Mouse (Mus musculus): ENCODE results near the gene Zcchc17. TPM values are rescaled to one million over a fixed set of nuclear protein-coding genes. Genes with fewer than 3 reads are reported as not detected.

Gene Zcchc17
- polyA plus RNA-seq, 1 experiment from 2014 or later = 50.4 TPM

- Histone ChIP-seq H3K4me1 (replicated peaks; ENCODE audit: control insufficient read depth, insufficient read depth) (no peaks in the 10 kb centered on the region), H3K36me3 (ENCODE audit: control insufficient read depth, insufficient read depth, low read length) (no peaks in the 10 kb centered on the region), H3K27me3 (ENCODE audit: control insufficient read depth, insufficient read depth, low read length) (no peaks in the 10 kb centered on the region), H3K27ac (replicated peaks) (no peak overlapping the region), H3K4me3 (ENCODE audit: low read depth, low read length) (no peak overlapping the region), H3K4me2 (replicated peaks; ENCODE audit: low read depth) (no peak overlapping the region), H3K9ac (ENCODE audit: low read length) (no peak overlapping the region), H3K9me3 (ENCODE audit: control insufficient read depth, low read length) (no peaks in the 10 kb centered on the region)
- no peak for DNase-seq (ENCODE audit: low spot score)
- 72% methylated on average over 8 of the region's 8 CpGs for WGBS
- TF ChIP-seq CTCF (IDR thresholded peaks at IDR 0.05; ENCODE audit: low read depth) (no peak), EP300 (optimal IDR thresholded peaks at IDR 0.05) (no peak)
- no peak for ATAC-seq (ENCODE audit: low FRiP score, low TSS enrichment)
These were observed 60.1 kb downstream of the Zcchc17 start for GRCm38 (mm10) chr4:130299629-130300018.

- Histone ChIP-seq H3K4me3 (ENCODE audit: low read depth, low read length) (no peak overlapping the region), H3K27me3 (ENCODE audit: control insufficient read depth, insufficient read depth, low read length) (no peaks in the 10 kb centered on the region), H3K4me2 (replicated peaks; ENCODE audit: low read depth) (no peak overlapping the region), H3K36me3 (ENCODE audit: control insufficient read depth, insufficient read depth, low read length) (no peaks in the 10 kb centered on the region), H3K9me3 (ENCODE audit: control insufficient read depth, low read length) (no peaks in the 10 kb centered on the region), H3K4me1 (replicated peaks; ENCODE audit: control insufficient read depth, insufficient read depth) (no peaks in the 10 kb centered on the region), H3K27ac (replicated peaks) (no peak overlapping the region), H3K9ac (ENCODE audit: low read length) (no peak overlapping the region)
- 70% methylated on average over 11 of the region's 11 CpGs for WGBS
- TF ChIP-seq EP300 (optimal IDR thresholded peaks at IDR 0.05) = no peak
- no peak for TF ChIP-seq CTCF (IDR thresholded peaks at IDR 0.05; ENCODE audit: low read depth)
- DNase-seq (ENCODE audit: low spot score) (no peak), ATAC-seq (ENCODE audit: low FRiP score, low TSS enrichment) (no peak)
These were observed 60.7 kb downstream of the Zcchc17 start for GRCm38 (mm10) chr4:130298877-130299628.

GRCm38 (mm10) chr4:130297123-130297529 lies 62.6 kb downstream of the Zcchc17 start:
- no peak overlapping the region for H3K4me3 ChIP-seq (ENCODE audit: low read depth, low read length)
- DNase-seq (ENCODE audit: low spot score) = peak; percentile 50
- no peaks in the 10 kb centered on the region for H3K4me1 ChIP-seq (replicated peaks; ENCODE audit: control insufficient read depth, insufficient read depth)
- TF ChIP-seq CTCF (IDR thresholded peaks at IDR 0.05; ENCODE audit: low read depth) (peak; percentile 86), EP300 (optimal IDR thresholded peaks at IDR 0.05) (no peak)
- H3K36me3 ChIP-seq (ENCODE audit: control insufficient read depth, insufficient read depth, low read length) = no peaks in the 10 kb centered on the region
- H3K27ac ChIP-seq (replicated peaks) = no peak overlapping the region
- H3K27me3 ChIP-seq (ENCODE audit: control insufficient read depth, insufficient read depth, low read length) = no peaks in the 10 kb centered on the region
- ATAC-seq (ENCODE audit: low FRiP score, low TSS enrichment) = no peak
- 20% methylated on average over 13 of the region's 13 CpGs for WGBS
- no peaks in the 10 kb centered on the region for H3K9me3 ChIP-seq (ENCODE audit: control insufficient read depth, low read length)
- H3K4me2 ChIP-seq (replicated peaks; ENCODE audit: low read depth) = no peak overlapping the region
- no peak overlapping the region for H3K9ac ChIP-seq (ENCODE audit: low read length)

- DNase-seq (ENCODE audit: low spot score) = no peak
- Histone ChIP-seq H3K36me3 (ENCODE audit: control insufficient read depth, insufficient read depth, low read length) (no peaks in the 10 kb centered on the region), H3K4me2 (replicated peaks; ENCODE audit: low read depth) (no peak overlapping the region), H3K27me3 (ENCODE audit: control insufficient read depth, insufficient read depth, low read length) (no peaks in the 10 kb centered on the region), H3K4me1 (replicated peaks; ENCODE audit: control insufficient read depth, insufficient read depth) (no peaks in the 10 kb centered on the region), H3K4me3 (ENCODE audit: low read depth, low read length) (no peak overlapping the region), H3K9me3 (ENCODE audit: control insufficient read depth, low read length) (no peaks in the 10 kb centered on the region), H3K9ac (ENCODE audit: low read length) (no peak overlapping the region), H3K27ac (replicated peaks) (no peak overlapping the region)
- ATAC-seq (ENCODE audit: low FRiP score, low TSS enrichment) = no peak
- no peak for TF ChIP-seq EP300 (optimal IDR thresholded peaks at IDR 0.05)
- no peak for TF ChIP-seq CTCF (IDR thresholded peaks at IDR 0.05; ENCODE audit: low read depth)
- 80% methylated on average over 13 of the region's 13 CpGs for WGBS
These were observed 63.3 kb downstream of the Zcchc17 start for GRCm38 (mm10) chr4:130296243-130296965.

- peak overlapping the region; percentile 70 for H3K27ac ChIP-seq (replicated peaks)
- TF ChIP-seq CTCF (IDR thresholded peaks at IDR 0.05; ENCODE audit: low read depth) = peak; percentile 54
- no peak for TF ChIP-seq EP300 (optimal IDR thresholded peaks at IDR 0.05)
- peak; percentile 76 for ATAC-seq (ENCODE audit: low FRiP score, low TSS enrichment)
These were observed 64.5 kb downstream of the Zcchc17 start for GRCm38 (mm10) chr4:130295047-130295745.

More at GRCm38 (mm10) chr4:130295047-130295745, 64.5 kb downstream of the Zcchc17 start:
- Histone ChIP-seq H3K27me3 (ENCODE audit: control insufficient read depth, insufficient read depth, low read length) (no peaks in the 10 kb centered on the region), H3K9me3 (ENCODE audit: control insufficient read depth, low read length) (no peaks in the 10 kb centered on the region), H3K36me3 (ENCODE audit: control insufficient read depth, insufficient read depth, low read length) (no peaks in the 10 kb centered on the region), H3K9ac (ENCODE audit: low read length) (no peak overlapping the region), H3K4me3 (ENCODE audit: low read depth, low read length) (no peak overlapping the region), H3K4me1 (replicated peaks; ENCODE audit: control insufficient read depth, insufficient read depth) (no peaks in the 10 kb centered on the region), H3K4me2 (replicated peaks; ENCODE audit: low read depth) (no peak overlapping the region)
- DNase-seq (ENCODE audit: low spot score) = peak; percentile 88
- 37% methylated on average over 23 of the region's 23 CpGs for WGBS
